Mouse (Mus musculus): Measurements from ENCODE around the gene Wscd2.

- no peak for TF ChIP-seq MAFK (IDR thresholded peaks at IDR 0.05; ENCODE audit: insufficient read depth, low read depth, low read length)
- no peak for TF ChIP-seq ZNF384 (IDR thresholded peaks at IDR 0.05; ENCODE audit: low read depth, low read length)
- TF ChIP-seq HCFC1 (IDR thresholded peaks at IDR 0.05; ENCODE audit: borderline replicate concordance, insufficient read depth, low read length): no peak
Observed at GRCm38 (mm10) chr5:113554095-113554494, 64.0 kb downstream of the Wscd2 start.
